In the genomic region with DNA sequence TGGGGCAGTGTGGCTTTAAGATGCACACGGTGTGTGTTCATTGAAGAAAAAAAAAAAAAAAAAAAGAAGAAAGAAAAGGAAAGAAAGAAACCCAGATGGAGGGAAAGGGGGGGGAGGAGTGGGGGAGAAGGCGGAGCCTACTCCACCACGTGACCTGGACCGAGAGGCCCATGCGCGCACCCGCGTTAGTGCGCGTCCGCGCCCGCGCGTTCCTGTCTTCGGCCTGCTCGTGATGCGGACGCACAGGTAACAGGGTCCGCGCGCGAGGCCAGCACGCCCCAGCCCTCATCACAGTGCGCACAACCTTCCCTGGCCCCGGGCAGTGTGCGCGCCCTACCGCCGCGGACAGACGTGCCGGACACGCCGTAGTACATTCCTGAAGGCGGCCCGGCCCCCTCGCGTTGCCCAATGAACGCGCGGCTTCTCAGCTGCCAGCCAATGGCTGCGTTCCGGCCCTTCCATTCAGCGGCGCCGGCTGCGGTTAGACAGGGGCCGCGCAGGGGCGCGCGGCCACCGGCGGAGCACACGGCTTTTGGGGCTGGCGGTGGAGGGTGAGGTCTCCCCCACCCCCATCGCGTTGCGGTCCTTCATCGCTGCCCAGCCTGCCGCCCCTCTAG, we compare ENCODE assay signal across 8 mouse cellular contexts. TPM values are rescaled to one million over a fixed set of nuclear protein-coding genes. Genes with fewer than 3 reads are reported as not detected.
DNase-seq lines count a peak whose midpoint lies in the region; ATAC-seq and TF ChIP-seq lines count a peak whose summit lies in the region.

No protein-coding gene starts in this region.

- peak; percentile 85 for ATAC-seq in embryonic facial prominence, embryonic 15.5 days (ENCODE audit: insufficient number of reproducible peaks, low FRiP score, low TSS enrichment, low read depth)
- ATAC-seq in limb, embryonic 13.5 days (ENCODE audit: low FRiP score, low read depth), result peak; percentile 89
- peak; percentile 83 for ATAC-seq in midbrain, embryonic 15.5 days (replicated peaks)

- under 1% methylated on average over 62 of the region's 62 CpGs for WGBS in bone marrow, adult 2 months
- WGBS in embryonic facial prominence, embryonic 15.5 days, result under 1% methylated on average over 61 of the region's 62 CpGs
- WGBS in limb, embryonic 13.5 days, result under 1% methylated on average over 62 of the region's 62 CpGs
- under 1% methylated on average over 62 of the region's 62 CpGs for WGBS in midbrain, embryonic 15.5 days

- peak overlapping the region; percentile 50 for H3K27ac ChIP-seq in bone marrow, adult 2 months (ENCODE audit: control insufficient read depth, insufficient read depth, low read depth, low read length, poor library complexity)
- peak overlapping the region; percentile 97 for H3K27ac ChIP-seq in embryonic facial prominence, embryonic 15.5 days (replicated peaks)
- peak overlapping the region; percentile 100 for H3K27ac ChIP-seq in limb, embryonic 13.5 days
- H3K27ac ChIP-seq in midbrain, embryonic 15.5 days, result peak overlapping the region; percentile 95

- peak; percentile 94 for DNase-seq in 416B (ENCODE audit: low read depth)
- DNase-seq in heart, adult 9 months (ENCODE audit: low spot score in 2 of 2), result peak; percentile 96 to 97
- DNase-seq in kidney, adult 9 months, result peak; percentile 98
- peak; percentile 83 to 87 for DNase-seq in spleen, adult 18-20 months

- H3K4me2 ChIP-seq in embryonic facial prominence, embryonic 15.5 days (replicated peaks), result peak overlapping the region; percentile 84
- H3K4me2 ChIP-seq in limb, embryonic 13.5 days (replicated peaks), result peak overlapping the region; percentile 98
- H3K4me2 ChIP-seq in midbrain, embryonic 15.5 days, result peak overlapping the region; percentile 100

- H3K27me3 ChIP-seq in embryonic facial prominence, embryonic 15.5 days, result no peaks in the 10 kb centered on the region
- peaks cover 34% of the 10 kb centered on the region; the same call in 1 of the 2 replicates for H3K27me3 ChIP-seq in limb, embryonic 13.5 days
- H3K27me3 ChIP-seq in midbrain, embryonic 15.5 days (replicated peaks), result peaks cover 16% of the 10 kb centered on the region

- H3K4me3 ChIP-seq in bone marrow, adult 2 months (replicated peaks; ENCODE audit: control insufficient read depth, low read depth, low read length), result peak overlapping the region; percentile 88
- peak overlapping the region; percentile 83 for H3K4me3 ChIP-seq in embryonic facial prominence, embryonic 15.5 days (replicated peaks)
- peak overlapping the region; percentile 97 for H3K4me3 ChIP-seq in limb, embryonic 13.5 days
- H3K4me3 ChIP-seq in midbrain, embryonic 15.5 days, result peak overlapping the region; percentile 81

- no peaks in the 10 kb centered on the region for H3K9me3 ChIP-seq in embryonic facial prominence, embryonic 15.5 days (replicated peaks)
- H3K9me3 ChIP-seq in limb, embryonic 13.5 days, result no peaks in the 10 kb centered on the region
- no peaks in the 10 kb centered on the region for H3K9me3 ChIP-seq in midbrain, embryonic 15.5 days

- peak; percentile 47; the same call in 1 of the 2 replicates for TF ChIP-seq POLR2A in bone marrow, adult 2 months (IDR thresholded peaks at IDR 0.05; ENCODE audit: borderline replicate concordance, control insufficient read depth, low read depth, low read length)

- H3K9ac ChIP-seq in embryonic facial prominence, embryonic 15.5 days, result peak overlapping the region; percentile 44
- peak overlapping the region; percentile 89 for H3K9ac ChIP-seq in limb, embryonic 13.5 days
- H3K9ac ChIP-seq in midbrain, embryonic 15.5 days, result peak overlapping the region; percentile 57

- TF ChIP-seq CTCF in bone marrow, adult 2 months (IDR thresholded peaks at IDR 0.05; ENCODE audit: control insufficient read depth, insufficient read depth, low read length), result no peak

- H3K36me3 ChIP-seq in embryonic facial prominence, embryonic 15.5 days, result no peaks in the 10 kb centered on the region
- H3K36me3 ChIP-seq in limb, embryonic 13.5 days, result no peaks in the 10 kb centered on the region
- no peaks in the 10 kb centered on the region for H3K36me3 ChIP-seq in midbrain, embryonic 15.5 days (replicated peaks)

- no peaks in the 10 kb centered on the region for H3K4me1 ChIP-seq in bone marrow, adult 2 months (ENCODE audit: control insufficient read depth, insufficient read depth, low read length)
- H3K4me1 ChIP-seq in embryonic facial prominence, embryonic 15.5 days, result peaks cover 34% of the 10 kb centered on the region
- peaks cover 23% of the 10 kb centered on the region for H3K4me1 ChIP-seq in limb, embryonic 13.5 days
- peaks cover 40% of the 10 kb centered on the region for H3K4me1 ChIP-seq in midbrain, embryonic 15.5 days

RNA-seq across cellular contexts. Expression of gene Ptch1, which starts 5.6 kb away (rescaled TPM):
- polyA plus RNA-seq in bone marrow, adult 2 months (2011; ENCODE audit: insufficient read depth, insufficient read length, low replicate concordance, missing spikeins), result 3.0 and 3.4 TPM in 2 replicates
- 21.9 and 25.9 TPM in 2 replicates for polyA plus RNA-seq in embryonic facial prominence, embryonic 15.5 days (2015; fragmentation: Nextera tagmentation; extraction: Ambion mirVana)
- 27.4 and 30.0 TPM in 2 replicates for polyA plus RNA-seq in limb, embryonic 13.5 days (2015; fragmentation: Nextera tagmentation; extraction: Ambion mirVana)
- 15.5 and 15.7 TPM in 2 replicates for polyA plus RNA-seq in midbrain, embryonic 15.5 days (2015; fragmentation: Nextera tagmentation; extraction: Ambion mirVana)

Comparison
In these comparisons a context has a peak if more than half of its experiments do, and no peak if none do; other contexts are left out.
1. Peak in every context shown above with its lines: DNase-seq, ATAC-seq, H3K4me3 ChIP-seq and H3K27ac ChIP-seq.
2. H3K27ac ChIP-seq: peak in every context shown above with its lines; median percentile 100 in limb, embryonic 13.5 days; 97 in embryonic facial prominence, embryonic 15.5 days; 95 in midbrain, embryonic 15.5 days; 50 in bone marrow, adult 2 months.